Mouse (Mus musculus): ENCODE measurements around the gene Cd300ld2.

DNA sequence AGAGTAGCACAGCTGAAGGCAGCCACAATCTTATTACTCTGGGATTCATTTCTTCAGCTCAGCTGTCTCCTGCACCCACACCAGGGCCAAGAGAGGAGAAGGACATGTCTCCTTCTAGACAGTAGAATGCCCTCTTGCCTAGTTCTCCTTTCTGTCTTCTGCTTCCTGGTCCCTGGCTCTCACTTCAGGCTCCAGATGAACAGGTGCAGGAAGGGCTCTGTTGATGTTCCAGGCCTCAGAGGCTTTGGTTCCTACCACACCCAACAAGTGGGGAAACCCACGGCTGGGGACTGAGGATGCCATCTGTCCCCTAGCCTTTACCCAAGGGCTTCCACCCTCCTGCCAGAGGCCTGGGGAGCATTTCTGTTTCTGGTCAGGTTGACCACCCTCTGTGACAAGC lies 55.6 kb downstream of the Cd300ld2 start:
- TF ChIP-seq GATA1 (IDR thresholded peaks at IDR 0.05; ENCODE audit: borderline replicate concordance, low read length) (no peak), FLI1 (IDR thresholded peaks at IDR 0.05; ENCODE audit: low read length) (no peak)
